Mouse (Mus musculus) hindbrain, embryonic 14.5 days (tissue): Measurements from ENCODE around the gene Sart1. TPM values are rescaled to one million over a fixed set of nuclear protein-coding genes. Genes with fewer than 3 reads are reported as not detected.

Experiments
- ATAC-seq: fragments of 200-750 bp; cut with Nextera tagmentation; 2 replicates; pipeline ENCODE4 v1.8.0; 2017; ENCODE audit warnings: moderate number of reproducible peaks, mild to moderate bottlenecking, moderate TSS enrichment, moderate library complexity; ENCODE audit not compliant: low FRiP score
- DNase-seq: peaks from one replicate; pipeline ENCODE4 v3.0.0-alpha.2; 2015; ENCODE audit warnings: low spot score
- H3K27ac ChIP-seq: fragments of 300-500 bp; sonication (generic); 2 replicates; pipeline ENCODE4 v1.5.1; 2014; ENCODE audit warnings: mild to moderate bottlenecking, moderate library complexity
- H3K27me3 ChIP-seq: fragments of 300-500 bp; sonication (generic); 2 replicates; pipeline ENCODE4 v1.6.1; 2014; ENCODE audit warnings: mild to moderate bottlenecking, low read length, mixed read lengths; ENCODE audit not compliant: control insufficient read depth, insufficient read depth
- H3K36me3 ChIP-seq: fragments of 300-500 bp; sonication (generic); replicated peaks from 2 replicates; pipeline ENCODE4 v1.6.1; 2014; ENCODE audit not compliant: control insufficient read depth, insufficient read depth
- H3K4me1 ChIP-seq: fragments of 300-500 bp; sonication (generic); replicated peaks from 2 replicates; pipeline ENCODE4 v1.6.1; 2014; ENCODE audit warnings: antibody characterized with exemption, low read length, mixed read lengths; ENCODE audit not compliant: control insufficient read depth, insufficient read depth
- H3K4me2 ChIP-seq: fragments of 300-500 bp; sonication (generic); replicated peaks from 2 replicates; pipeline ENCODE4 v1.6.1; 2014; ENCODE audit warnings: mild to moderate bottlenecking, moderate library complexity
- H3K4me3 ChIP-seq: fragments of 300-500 bp; sonication (generic); replicated peaks from 2 replicates; pipeline ENCODE4 v1.5.1; 2014; ENCODE audit warnings: mild to moderate bottlenecking, low read length
- H3K9ac ChIP-seq: fragments of 300-500 bp; sonication (generic); 2 replicates; pipeline ENCODE4 v1.6.1; 2014
- H3K9me3 ChIP-seq: fragments of 300-500 bp; sonication (generic); 2 replicates; pipeline ENCODE4 v1.6.1; 2016; ENCODE audit warnings: low read length; ENCODE audit not compliant: control insufficient read depth
- WGBS: fragments of 180-500 bp; shearing (Covaris S2); extraction: QIAGEN DNeasy Blood & Tissue Kit; methylation state at CpG from one replicate; pipeline ENCODE4 v1.1.7; 2014; 5-methylcytosine and 5-hydroxymethylcytosine counted together
- polyA plus RNA-seq: library from polyadenylated mRNA; unstranded; fragments of >200 nt; fragmentation: Nextera tagmentation; extraction: Ambion mirVana; gene quantifications from 2 replicates; pipeline ENCODE4 v1.2.1, GENCODE M21; 2014

Sart1 gene
- polyA plus RNA-seq, 1 experiment from 2014 or later, result 53.3 TPM

DNA sequence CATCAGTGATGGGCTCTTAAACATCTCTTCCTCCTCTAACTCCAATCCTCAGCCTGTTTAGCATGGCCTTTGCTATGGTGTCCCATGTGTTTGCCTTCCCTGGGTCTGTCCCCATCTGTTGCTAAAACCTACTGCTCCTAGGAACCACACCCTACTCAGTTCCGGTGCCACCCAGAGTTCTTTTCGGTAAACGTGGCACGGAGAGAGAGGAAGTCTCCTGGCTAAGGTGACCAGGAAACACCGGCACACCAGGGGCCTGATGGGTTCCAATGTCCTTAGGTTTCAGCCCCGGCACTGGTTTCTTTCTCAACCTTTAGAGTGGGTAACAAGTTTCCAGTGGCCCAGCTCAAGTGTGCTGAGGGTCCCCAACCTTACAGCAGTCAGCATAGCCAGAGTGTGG lies 32.1 kb upstream of the Sart1 start:
- no peak overlapping the region for H3K9ac ChIP-seq
- DNase-seq, result no peak
- no peak overlapping the region for H3K4me2 ChIP-seq
- no peaks in the 10 kb centered on the region for H3K27me3 ChIP-seq
- no peak for ATAC-seq
- H3K9me3 ChIP-seq, result no peaks in the 10 kb centered on the region
- 94% methylated on average over 6 of the region's 6 CpGs for WGBS
- no peak overlapping the region for H3K27ac ChIP-seq
- no peak overlapping the region for H3K4me3 ChIP-seq
- H3K4me1 ChIP-seq, result peaks cover 12% of the 10 kb centered on the region
- H3K36me3 ChIP-seq, result peaks cover 40% of the 10 kb centered on the region

DNA sequence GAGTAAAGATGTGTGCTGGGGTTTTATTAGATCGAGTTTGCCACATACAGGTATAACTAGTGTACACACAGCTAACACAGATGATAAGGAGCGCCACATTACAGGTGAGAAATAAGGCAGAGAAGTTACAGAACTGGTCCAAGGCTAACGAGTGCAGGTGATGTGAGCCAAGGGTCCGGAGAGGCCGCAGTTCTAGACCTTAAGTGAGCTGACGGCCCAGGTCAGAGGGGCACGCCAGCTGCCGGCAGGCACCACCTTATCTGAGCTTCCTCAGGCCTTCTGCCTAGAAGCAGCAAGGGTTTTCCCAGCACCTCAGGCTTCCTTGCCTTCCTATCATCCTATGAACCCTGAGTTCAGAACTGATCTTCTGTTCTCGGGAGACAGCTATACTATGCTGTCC lies 31.1 kb upstream of the Sart1 start:
- Histone ChIP-seq H3K9ac (no peak overlapping the region), H3K4me3 (no peak overlapping the region), H3K27ac (no peak overlapping the region), H3K4me1 (peaks cover 12% of the 10 kb centered on the region), H3K36me3 (peaks cover 40% of the 10 kb centered on the region), H3K27me3 (no peaks in the 10 kb centered on the region), H3K9me3 (no peaks in the 10 kb centered on the region), H3K4me2 (no peak overlapping the region)
- ATAC-seq (no peak), DNase-seq (no peak)
- 91% methylated on average over 9 of the region's 9 CpGs for WGBS

DNA sequence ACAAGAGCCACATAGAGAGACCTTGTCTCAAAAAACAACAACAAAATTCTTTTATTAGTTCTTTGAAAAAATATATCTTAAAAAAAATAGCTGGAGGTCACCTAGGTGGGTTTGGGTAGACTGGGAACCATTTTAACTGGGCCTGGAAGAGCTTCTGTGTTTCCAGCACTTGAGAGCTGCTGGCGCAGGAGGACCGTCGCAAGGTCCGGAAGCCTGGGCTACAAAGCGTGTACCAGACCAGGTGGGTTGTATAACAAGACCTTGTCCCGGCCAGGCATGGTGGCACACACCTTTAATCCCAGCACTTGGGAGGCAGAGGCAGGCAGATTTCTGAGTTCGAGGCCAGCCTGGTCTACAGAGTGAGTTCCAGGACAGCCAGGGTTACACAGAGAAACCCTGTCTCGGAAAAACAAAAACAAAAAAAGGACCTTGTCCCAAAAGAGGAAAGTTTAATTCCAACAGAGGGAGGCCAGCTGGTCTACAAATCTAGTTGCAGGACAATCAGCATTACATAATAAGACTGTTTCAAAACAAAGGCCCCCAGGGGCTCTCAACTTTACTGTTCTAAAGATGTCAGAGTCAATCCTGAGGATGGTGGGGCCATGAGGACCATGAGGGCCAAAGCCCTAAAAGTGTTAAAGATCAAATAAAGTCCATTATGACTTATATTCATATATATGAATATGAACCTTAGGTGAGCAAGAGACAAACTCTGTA lies 30.4 kb upstream of the Sart1 start:
- no peak for ATAC-seq
- Histone ChIP-seq H3K4me1 (peaks cover 12% of the 10 kb centered on the region), H3K36me3 (peaks cover 40% of the 10 kb centered on the region), H3K27ac (no peak overlapping the region), H3K27me3 (no peaks in the 10 kb centered on the region), H3K4me3 (no peak overlapping the region), H3K9ac (no peak overlapping the region), H3K9me3 (no peaks in the 10 kb centered on the region), H3K4me2 (no peak overlapping the region)
- no peak for DNase-seq
- 97% methylated on average over 8 of the region's 8 CpGs for WGBS

DNA sequence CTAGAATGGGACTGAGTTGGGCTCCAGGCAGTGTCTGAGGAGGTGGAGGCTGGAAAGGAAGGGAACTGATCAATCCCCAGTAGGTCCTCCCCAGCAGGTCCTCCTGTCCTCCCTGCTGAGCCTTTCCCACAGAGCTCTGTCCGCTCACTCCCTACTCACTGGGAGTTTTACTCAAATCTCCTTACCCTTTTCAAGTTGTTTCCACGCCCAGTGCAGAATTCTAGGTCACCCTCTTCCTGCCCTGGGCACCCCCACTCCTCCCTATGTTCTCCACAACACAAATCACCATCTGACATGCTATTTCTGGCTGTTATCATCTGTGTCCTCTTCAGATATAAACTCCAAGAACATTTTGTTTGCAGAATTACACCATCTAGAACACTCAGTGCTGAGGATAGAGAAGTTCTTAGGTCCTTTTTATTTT lies 26.0 kb upstream of the Sart1 start:
- Histone ChIP-seq H3K27ac (no peak overlapping the region), H3K36me3 (peaks cover 9% of the 10 kb centered on the region), H3K4me3 (no peak overlapping the region), H3K4me2 (no peak overlapping the region), H3K9ac (no peak overlapping the region), H3K9me3 (no peaks in the 10 kb centered on the region), H3K27me3 (no peaks in the 10 kb centered on the region), H3K4me1 (no peaks in the 10 kb centered on the region)
- DNase-seq, result no peak
- no peak for ATAC-seq
- 68% methylated on average over 2 of the region's 2 CpGs for WGBS

DNA sequence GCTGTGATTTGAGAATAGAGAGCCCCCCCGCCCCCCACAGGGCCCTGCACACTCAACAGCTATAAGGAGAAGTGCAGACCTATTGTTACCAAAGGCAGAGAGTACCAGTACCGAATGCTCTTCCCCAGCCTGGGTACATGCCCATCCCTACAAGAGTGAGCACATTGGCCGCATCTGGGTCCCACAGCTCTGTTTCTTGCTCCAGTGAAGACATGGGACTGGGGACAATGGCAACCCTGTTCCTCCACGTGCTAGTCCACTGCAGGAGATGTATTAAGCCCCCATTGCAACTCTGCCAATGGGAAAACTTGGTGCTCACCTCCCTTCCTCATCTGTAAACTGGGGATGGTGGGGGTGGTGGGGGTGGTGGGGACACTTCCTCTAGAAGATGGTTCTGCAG lies 25.3 kb upstream of the Sart1 start:
- WGBS, result 76% methylated on average over 4 of the region's 4 CpGs
- H3K9ac ChIP-seq, result no peak overlapping the region
- no peak for ATAC-seq
- no peak overlapping the region for H3K27ac ChIP-seq
- H3K4me3 ChIP-seq, result no peak overlapping the region
- H3K4me1 ChIP-seq, result no peaks in the 10 kb centered on the region
- DNase-seq, result no peak
- H3K27me3 ChIP-seq, result no peaks in the 10 kb centered on the region
- peaks cover 4% of the 10 kb centered on the region for H3K36me3 ChIP-seq
- H3K4me2 ChIP-seq, result no peak overlapping the region
- no peaks in the 10 kb centered on the region for H3K9me3 ChIP-seq

DNA sequence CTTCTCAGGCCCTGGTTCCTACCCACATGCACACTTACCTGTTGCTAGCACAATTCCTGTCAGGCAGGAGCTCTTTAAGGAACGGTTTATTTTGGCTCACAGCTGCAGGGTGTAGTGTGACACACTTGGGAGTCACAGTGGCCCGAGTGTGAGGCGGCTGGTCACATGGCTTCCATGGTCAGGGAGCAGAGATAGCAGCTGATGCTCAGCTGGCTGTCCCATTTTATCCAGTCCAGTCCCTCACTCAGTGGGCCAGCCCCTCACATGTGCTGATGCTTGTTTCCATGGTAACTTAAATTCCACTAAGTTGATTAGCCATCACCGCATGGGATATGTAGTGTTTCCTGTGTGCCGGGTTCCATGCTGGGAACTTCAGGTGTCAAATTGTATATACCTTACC lies 23.5 kb upstream of the Sart1 start:
- peaks cover 8% of the 10 kb centered on the region for H3K4me1 ChIP-seq
- no peak overlapping the region for H3K4me2 ChIP-seq
- no peak overlapping the region for H3K27ac ChIP-seq
- no peak overlapping the region for H3K4me3 ChIP-seq
- DNase-seq (no peak), ATAC-seq (no peak)
- peaks cover 2% of the 10 kb centered on the region for H3K36me3 ChIP-seq
- 58% methylated on average over 5 of the region's 5 CpGs for WGBS
- no peaks in the 10 kb centered on the region for H3K27me3 ChIP-seq
- no peak overlapping the region for H3K9ac ChIP-seq
- H3K9me3 ChIP-seq, result no peaks in the 10 kb centered on the region

DNA sequence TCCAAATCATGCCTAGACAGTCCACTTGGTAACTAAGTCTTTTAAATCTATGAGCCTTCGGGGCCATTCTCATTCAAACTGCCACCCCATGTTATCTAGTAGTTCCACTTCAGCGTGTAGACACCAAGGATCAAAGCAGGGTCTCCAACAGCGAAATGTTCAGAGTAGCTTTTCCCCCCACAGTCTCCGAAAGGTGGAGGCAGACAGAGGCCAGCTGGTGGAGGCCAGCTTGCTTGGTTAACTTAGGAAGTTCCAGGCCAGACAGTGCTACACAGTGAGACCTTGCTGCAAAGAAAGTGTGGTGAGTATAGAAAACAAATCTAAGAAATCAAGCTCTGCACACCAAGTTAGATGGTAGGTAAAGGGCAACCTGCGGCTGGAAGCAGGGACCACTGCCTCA lies 22.1 kb upstream of the Sart1 start:
- H3K27ac ChIP-seq, result no peak overlapping the region
- 93% methylated on average over 5 of the region's 5 CpGs for WGBS

DNA sequence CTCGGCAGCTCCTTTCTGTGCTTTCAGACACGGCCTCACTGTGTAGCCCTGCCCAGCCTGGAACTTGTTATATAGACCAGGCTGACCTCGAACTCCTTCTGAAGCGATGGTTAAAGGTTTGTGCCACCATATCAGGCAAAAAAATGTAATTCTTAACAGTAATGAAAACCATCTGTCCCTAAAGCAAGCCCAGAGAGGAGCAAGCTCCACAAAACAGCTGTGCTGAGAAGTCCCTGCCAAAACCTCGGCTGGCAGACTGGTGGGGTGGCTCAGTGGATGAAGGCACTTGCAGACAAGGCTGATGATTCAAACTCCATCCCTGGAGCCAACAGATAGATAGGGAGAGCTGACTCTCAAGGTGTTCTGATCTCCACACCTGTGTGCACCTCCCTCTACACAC lies 20.6 kb upstream of the Sart1 start:
- Histone ChIP-seq H3K4me3 (no peak overlapping the region), H3K9me3 (no peaks in the 10 kb centered on the region), H3K36me3 (no peaks in the 10 kb centered on the region), H3K9ac (no peak overlapping the region), H3K27me3 (no peaks in the 10 kb centered on the region), H3K4me1 (peaks cover 12% of the 10 kb centered on the region), H3K27ac (no peak overlapping the region), H3K4me2 (no peak overlapping the region)
- no peak for DNase-seq
- 81% methylated on average over 5 of the region's 5 CpGs for WGBS
- no peak for ATAC-seq

More for the DNA sequence above, 22.1 kb upstream of the Sart1 start:
- no peak for DNase-seq
- H3K36me3 ChIP-seq, result no peaks in the 10 kb centered on the region
- no peak for ATAC-seq
- no peak overlapping the region for H3K9ac ChIP-seq
- no peak overlapping the region for H3K4me3 ChIP-seq
- no peak overlapping the region for H3K4me2 ChIP-seq
- H3K4me1 ChIP-seq, result peaks cover 12% of the 10 kb centered on the region
- H3K9me3 ChIP-seq, result no peaks in the 10 kb centered on the region
- H3K27me3 ChIP-seq, result no peaks in the 10 kb centered on the region

DNA sequence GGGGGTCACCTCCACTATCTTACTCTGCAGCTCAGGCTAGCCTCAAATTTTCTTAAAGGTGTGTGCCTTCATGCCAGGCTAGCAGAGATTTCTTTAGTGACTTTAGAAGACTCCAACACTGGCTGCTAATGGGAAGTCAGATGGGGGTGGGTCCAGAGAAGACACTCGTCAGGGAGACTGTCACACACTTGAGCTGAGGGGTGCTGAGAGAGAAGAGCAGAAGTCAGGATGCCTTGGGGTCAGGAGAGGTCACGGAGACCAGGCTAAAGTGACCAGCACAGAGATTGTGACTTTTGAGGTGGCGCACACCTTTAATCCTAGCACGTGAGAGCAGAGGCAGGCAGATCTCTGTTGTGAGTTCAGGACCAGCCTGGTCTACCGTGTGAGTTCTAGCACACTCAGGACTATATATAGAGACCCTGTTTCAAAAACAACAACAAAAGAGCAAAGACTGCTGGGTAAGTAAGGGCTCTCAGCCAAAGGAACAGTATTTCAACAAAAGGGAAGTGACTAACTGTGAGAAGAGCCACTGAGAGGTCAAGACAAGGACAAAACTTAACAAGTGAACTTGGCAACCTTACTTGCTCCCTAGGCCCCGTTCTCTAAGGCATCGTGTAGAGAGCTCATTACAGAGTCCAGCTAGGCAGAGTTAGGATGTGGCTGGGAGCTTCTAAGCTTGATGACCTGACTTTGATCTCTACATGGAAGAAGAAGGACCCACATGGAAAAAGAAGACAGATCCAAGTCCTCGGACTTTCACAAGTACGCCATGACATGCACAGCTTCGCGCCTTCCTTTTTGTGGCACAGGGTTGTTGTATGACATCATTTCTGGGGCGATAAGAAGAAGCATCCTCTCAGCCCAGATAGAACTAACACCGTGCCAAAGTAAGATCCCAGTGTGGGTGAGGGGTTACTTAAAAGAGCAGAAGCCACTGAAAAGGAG lies 19.8 kb upstream of the Sart1 start:
- Histone ChIP-seq H3K36me3 (no peaks in the 10 kb centered on the region), H3K27ac (no peak overlapping the region), H3K4me1 (peaks cover 12% of the 10 kb centered on the region), H3K4me2 (peak overlapping the region; percentile 77), H3K9ac (no peak overlapping the region), H3K27me3 (no peaks in the 10 kb centered on the region), H3K9me3 (no peaks in the 10 kb centered on the region), H3K4me3 (no peak overlapping the region)
- 87% methylated on average over 13 of the region's 13 CpGs for whole genome bisulfite sequencing
- DNase-seq (no peak), ATAC-seq (no peak)
